Mouse (Mus musculus): ENCODE results near the gene Smyd4. TPM values are rescaled to one million over a fixed set of nuclear protein-coding genes. Genes with fewer than 3 reads are reported as not detected.
A peak's percentile ranks its signal among the peaks of the same experiment; 100 is the strongest.

Gene Smyd4
- polyA plus RNA-seq, 1 experiment from 2014 or later: 15.1 TPM

- 92% methylated on average over 6 of the region's 6 CpGs for WGBS
- H3K4me2 ChIP-seq (replicated peaks): no peak overlapping the region
- no peak overlapping the region for H3K4me3 ChIP-seq
- H3K9me3 ChIP-seq: no peaks in the 10 kb centered on the region
- no peak for ATAC-seq (ENCODE audit: low FRiP score, low read depth)
- H3K4me1 ChIP-seq: no peaks in the 10 kb centered on the region
- H3K27me3 ChIP-seq (replicated peaks): no peaks in the 10 kb centered on the region
- no peak overlapping the region for H3K27ac ChIP-seq
- no peaks in the 10 kb centered on the region for H3K36me3 ChIP-seq
- H3K9ac ChIP-seq: no peak overlapping the region
Observed at GRCm38 (mm10) chr11:75404801-75405200, 56.6 kb downstream of the Smyd4 start.

DNA sequence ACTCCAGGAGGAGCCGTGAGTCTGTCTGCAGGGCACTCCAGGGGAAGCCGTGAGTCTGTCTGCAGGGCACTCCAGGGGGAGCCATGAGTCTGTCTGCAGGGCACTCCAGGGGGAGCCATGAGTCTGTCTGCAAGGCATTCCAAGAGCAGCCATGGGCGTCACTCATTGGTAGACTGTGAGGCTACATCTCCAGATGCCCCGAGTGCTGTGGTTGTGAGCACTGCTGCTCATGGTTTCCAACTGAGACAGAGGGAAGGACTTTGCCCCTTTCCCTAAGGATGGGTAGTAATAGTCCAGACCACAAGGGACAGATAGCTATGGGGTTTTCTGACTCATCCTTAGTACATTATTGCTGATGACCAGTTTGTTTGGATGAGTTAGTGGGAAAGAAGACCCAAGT lies 57.9 kb downstream of the Smyd4 start:
- Histone ChIP-seq H3K36me3 (no peaks in the 10 kb centered on the region), H3K9me3 (no peaks in the 10 kb centered on the region), H3K4me1 (no peaks in the 10 kb centered on the region), H3K4me2 (replicated peaks) (no peak overlapping the region), H3K27me3 (replicated peaks) (no peaks in the 10 kb centered on the region), H3K4me3 (no peak overlapping the region), H3K9ac (no peak overlapping the region), H3K27ac (no peak overlapping the region)
- no peak for ATAC-seq (ENCODE audit: low FRiP score, low read depth)
- WGBS: 65% methylated on average over 4 of the region's 4 CpGs

GRCm38 (mm10) chr11:75406865-75407264 lies 58.6 kb downstream of the Smyd4 start:
- H3K4me3 ChIP-seq: no peak overlapping the region
- H3K27me3 ChIP-seq (replicated peaks): no peaks in the 10 kb centered on the region
- 43% methylated on average over 3 of the region's 3 CpGs for WGBS
- H3K27ac ChIP-seq: no peak overlapping the region
- H3K9me3 ChIP-seq: no peaks in the 10 kb centered on the region
- no peak overlapping the region for H3K4me2 ChIP-seq (replicated peaks)
- H3K36me3 ChIP-seq: no peaks in the 10 kb centered on the region
- no peak for ATAC-seq (ENCODE audit: low FRiP score, low read depth)
- H3K9ac ChIP-seq: no peak overlapping the region
- no peaks in the 10 kb centered on the region for H3K4me1 ChIP-seq

DNA sequence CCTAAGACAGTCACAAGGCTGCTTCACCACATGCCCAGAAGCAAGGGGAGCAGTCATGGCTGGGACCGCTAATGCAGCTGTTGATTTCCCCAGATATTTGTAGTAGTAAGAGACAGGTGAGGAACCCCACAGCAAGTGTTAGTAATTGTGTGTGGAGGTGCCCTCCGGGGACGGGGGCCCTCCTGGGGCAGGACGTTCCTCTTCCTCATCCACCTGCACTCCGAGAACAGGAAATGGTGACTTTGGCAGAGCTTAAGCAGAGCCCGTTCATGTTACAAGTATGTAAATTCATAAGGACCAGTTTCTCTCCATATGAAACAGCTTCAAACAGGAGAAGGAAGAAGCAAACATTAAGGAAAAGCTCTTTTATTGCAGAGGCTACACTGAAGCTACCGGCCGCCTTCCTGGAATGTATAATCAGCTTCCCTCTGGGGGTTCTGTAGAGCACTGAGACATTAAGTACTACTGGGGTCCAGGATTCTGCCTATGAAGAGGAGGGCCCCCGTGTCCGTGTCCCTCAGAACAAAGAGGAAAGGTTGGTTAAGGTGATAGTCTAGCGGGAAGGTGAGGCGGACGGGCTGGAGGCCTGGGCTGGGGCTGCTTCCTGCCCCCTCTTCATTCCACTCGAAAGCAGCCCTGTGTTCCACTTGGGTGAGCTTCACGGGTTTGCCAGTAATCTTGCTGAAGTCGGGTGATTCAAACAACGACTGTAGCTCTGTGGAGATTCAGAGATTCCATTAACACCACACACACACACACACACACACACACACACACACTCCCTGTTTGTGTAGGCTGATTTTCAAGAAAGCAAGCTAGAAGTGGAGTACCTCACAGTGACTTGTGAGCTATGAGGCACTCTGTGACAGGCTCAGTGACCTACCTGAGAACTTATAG lies 61.7 kb downstream of the Smyd4 start:
- 0 out of 2 replicates have a peak, but pooled peaks cover 2% of the 10 kb centered on the region for H3K4me1 ChIP-seq
- 79% methylated on average over 17 of the region's 17 CpGs for WGBS
- H3K27me3 ChIP-seq (replicated peaks): no peaks in the 10 kb centered on the region
- no peak overlapping the region for H3K4me2 ChIP-seq (replicated peaks)
- no peak overlapping the region for H3K9ac ChIP-seq
- no peak for ATAC-seq (ENCODE audit: low FRiP score, low read depth)
- H3K4me3 ChIP-seq: no peak overlapping the region
- no peaks in the 10 kb centered on the region for H3K9me3 ChIP-seq
- no peaks in the 10 kb centered on the region for H3K36me3 ChIP-seq
- H3K27ac ChIP-seq: no peak overlapping the region

DNA sequence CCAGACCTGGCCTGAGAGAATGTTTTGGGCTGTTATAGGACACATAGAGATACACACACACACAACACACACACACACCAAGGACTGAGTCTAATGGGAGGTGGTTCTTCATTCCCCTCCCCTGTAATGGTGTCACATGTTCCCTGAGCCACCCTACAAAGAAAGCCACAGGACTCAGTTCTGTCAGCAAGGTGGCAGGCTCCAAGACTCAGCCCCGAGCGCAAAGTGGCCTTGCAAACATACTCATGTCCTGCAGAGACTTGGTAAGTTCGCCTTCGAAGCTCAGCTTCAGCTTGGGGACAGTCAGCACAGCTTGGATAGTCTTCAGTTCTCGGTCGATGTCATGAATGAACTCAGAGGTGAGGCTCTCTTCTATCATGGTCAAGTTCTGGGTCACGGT lies 62.4 kb downstream of the Smyd4 start:
- H3K36me3 ChIP-seq: no peaks in the 10 kb centered on the region
- no peak overlapping the region for H3K4me2 ChIP-seq (replicated peaks)
- no peak overlapping the region for H3K4me3 ChIP-seq
- no peak for ATAC-seq (ENCODE audit: low FRiP score, low read depth)
- no peak overlapping the region for H3K27ac ChIP-seq
- no peak overlapping the region for H3K9ac ChIP-seq
- WGBS: 92% methylated on average over 7 of the region's 7 CpGs
- H3K27me3 ChIP-seq (replicated peaks): no peaks in the 10 kb centered on the region
- peaks cover 5% of the 10 kb centered on the region; the same call in 1 of the 2 replicates for H3K4me1 ChIP-seq
- H3K9me3 ChIP-seq: no peaks in the 10 kb centered on the region

DNA sequence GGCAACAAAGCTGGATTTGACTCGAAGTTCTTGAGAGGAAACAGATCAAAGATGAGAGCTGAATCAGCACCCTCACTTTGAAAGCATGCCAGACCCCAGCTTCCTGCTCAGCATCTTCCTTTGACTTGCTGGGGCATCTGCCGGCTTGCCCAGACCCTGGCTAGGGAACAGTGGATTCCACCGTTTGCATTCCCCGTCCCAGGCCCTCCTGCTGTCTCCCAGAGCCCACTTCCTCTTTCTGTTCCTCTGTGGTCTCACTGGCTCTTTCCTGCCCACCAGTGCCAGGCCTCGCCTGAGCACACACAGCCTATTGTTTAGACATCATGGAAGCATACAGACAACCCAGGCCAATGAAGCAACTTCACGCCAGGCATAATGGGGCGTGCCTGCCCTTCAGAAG lies 66.9 kb downstream of the Smyd4 start:
- ATAC-seq (ENCODE audit: low FRiP score, low read depth): no peak
- no peak overlapping the region for H3K27ac ChIP-seq
- H3K4me1 ChIP-seq: peaks cover 5% of the 10 kb centered on the region; the same call in 1 of the 2 replicates
- H3K9ac ChIP-seq: no peak overlapping the region
- no peaks in the 10 kb centered on the region for H3K27me3 ChIP-seq (replicated peaks)
- no peak overlapping the region for H3K4me3 ChIP-seq
- no peak overlapping the region for H3K4me2 ChIP-seq (replicated peaks)
- 47% methylated on average over 7 of the region's 7 CpGs for WGBS
- no peaks in the 10 kb centered on the region for H3K9me3 ChIP-seq
- H3K36me3 ChIP-seq: no peaks in the 10 kb centered on the region

DNA sequence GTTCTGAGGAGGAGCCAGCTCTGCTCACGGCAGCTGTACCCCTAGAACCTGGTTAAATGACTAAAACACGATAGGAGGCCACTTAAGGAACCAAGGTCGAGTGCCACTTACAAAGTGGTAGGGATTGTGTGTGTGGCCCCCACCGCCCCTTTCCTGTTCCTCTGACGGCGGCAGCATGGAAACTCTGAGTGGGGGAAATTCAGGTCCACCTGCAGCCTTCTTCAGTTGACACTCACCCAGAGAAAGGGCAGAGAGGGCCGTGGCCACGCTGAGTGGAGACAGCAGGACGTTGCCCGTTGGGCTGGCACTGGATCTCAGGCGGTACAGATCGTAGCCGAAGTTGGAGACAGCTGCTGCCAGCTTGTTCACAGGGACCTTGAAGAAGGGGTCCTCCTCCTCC lies 67.8 kb downstream of the Smyd4 start:
- no peak overlapping the region for H3K4me2 ChIP-seq (replicated peaks)
- 90% methylated on average over 13 of the region's 13 CpGs for WGBS

DNA sequence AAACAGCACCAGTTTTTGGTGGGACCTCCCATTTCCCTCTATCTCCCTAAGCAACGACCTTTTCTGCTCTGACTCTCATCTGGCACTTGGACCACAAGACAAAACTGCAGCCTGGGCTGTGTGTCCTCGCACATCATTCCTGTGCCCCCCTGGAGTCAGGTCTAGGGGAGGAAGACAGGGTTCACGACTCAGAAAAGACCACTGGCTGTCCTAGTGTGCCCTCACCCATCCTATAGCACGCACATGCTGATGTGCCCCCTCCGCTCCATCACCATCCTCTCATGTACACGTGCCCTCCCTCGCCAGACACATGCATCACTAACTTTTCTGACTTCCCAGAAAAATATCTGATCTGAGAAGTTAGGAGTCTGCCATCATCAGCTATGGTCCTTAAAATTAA lies 71.8 kb downstream of the Smyd4 start:
- Histone ChIP-seq H3K27me3 (replicated peaks) (no peaks in the 10 kb centered on the region), H3K36me3 (no peaks in the 10 kb centered on the region), H3K4me2 (replicated peaks) (no peak overlapping the region), H3K9me3 (no peaks in the 10 kb centered on the region), H3K4me1 (peaks cover 13% of the 10 kb centered on the region), H3K4me3 (no peak overlapping the region), H3K27ac (no peak overlapping the region), H3K9ac (no peak overlapping the region)
- no peak for ATAC-seq (ENCODE audit: low FRiP score, low read depth)
- 84% methylated on average over 7 of the region's 7 CpGs for WGBS

More for the DNA sequence above, 67.8 kb downstream of the Smyd4 start:
- Histone ChIP-seq H3K4me1 (peaks cover 5% of the 10 kb centered on the region; the same call in 1 of the 2 replicates), H3K27ac (no peak overlapping the region), H3K36me3 (no peaks in the 10 kb centered on the region), H3K9me3 (no peaks in the 10 kb centered on the region), H3K9ac (no peak overlapping the region), H3K4me3 (no peak overlapping the region), H3K27me3 (replicated peaks) (no peaks in the 10 kb centered on the region)
- ATAC-seq (ENCODE audit: low FRiP score, low read depth): no peak

- no peak overlapping the region for H3K9ac ChIP-seq
- no peaks in the 10 kb centered on the region for H3K9me3 ChIP-seq
- no peak for ATAC-seq (ENCODE audit: low FRiP score, low read depth)
- H3K4me3 ChIP-seq: no peak overlapping the region
- peaks cover 11% of the 10 kb centered on the region for H3K4me1 ChIP-seq
- peak overlapping the region; percentile 48 for H3K4me2 ChIP-seq (replicated peaks)
- no peaks in the 10 kb centered on the region for H3K27me3 ChIP-seq (replicated peaks)
- no peak overlapping the region for H3K27ac ChIP-seq
- no peaks in the 10 kb centered on the region for H3K36me3 ChIP-seq
- 61% methylated on average over 5 of the region's 5 CpGs for WGBS
Observed at GRCm38 (mm10) chr11:75420810-75421374, 72.7 kb downstream of the Smyd4 start.

- Histone ChIP-seq H3K27me3 (replicated peaks) (no peaks in the 10 kb centered on the region), H3K27ac (no peak overlapping the region), H3K9me3 (no peaks in the 10 kb centered on the region), H3K36me3 (no peaks in the 10 kb centered on the region), H3K4me2 (replicated peaks) (peak overlapping the region; percentile 48), H3K4me3 (peak overlapping the region; percentile 24), H3K4me1 (peaks cover 11% of the 10 kb centered on the region), H3K9ac (peak overlapping the region; percentile 42; the same call in 1 of the 2 replicates)
- WGBS: 50% methylated on average over 6 of the region's 6 CpGs
- ATAC-seq (ENCODE audit: low FRiP score, low read depth): no peak
Observed at GRCm38 (mm10) chr11:75421375-75422012, 73.3 kb downstream of the Smyd4 start.

DNA sequence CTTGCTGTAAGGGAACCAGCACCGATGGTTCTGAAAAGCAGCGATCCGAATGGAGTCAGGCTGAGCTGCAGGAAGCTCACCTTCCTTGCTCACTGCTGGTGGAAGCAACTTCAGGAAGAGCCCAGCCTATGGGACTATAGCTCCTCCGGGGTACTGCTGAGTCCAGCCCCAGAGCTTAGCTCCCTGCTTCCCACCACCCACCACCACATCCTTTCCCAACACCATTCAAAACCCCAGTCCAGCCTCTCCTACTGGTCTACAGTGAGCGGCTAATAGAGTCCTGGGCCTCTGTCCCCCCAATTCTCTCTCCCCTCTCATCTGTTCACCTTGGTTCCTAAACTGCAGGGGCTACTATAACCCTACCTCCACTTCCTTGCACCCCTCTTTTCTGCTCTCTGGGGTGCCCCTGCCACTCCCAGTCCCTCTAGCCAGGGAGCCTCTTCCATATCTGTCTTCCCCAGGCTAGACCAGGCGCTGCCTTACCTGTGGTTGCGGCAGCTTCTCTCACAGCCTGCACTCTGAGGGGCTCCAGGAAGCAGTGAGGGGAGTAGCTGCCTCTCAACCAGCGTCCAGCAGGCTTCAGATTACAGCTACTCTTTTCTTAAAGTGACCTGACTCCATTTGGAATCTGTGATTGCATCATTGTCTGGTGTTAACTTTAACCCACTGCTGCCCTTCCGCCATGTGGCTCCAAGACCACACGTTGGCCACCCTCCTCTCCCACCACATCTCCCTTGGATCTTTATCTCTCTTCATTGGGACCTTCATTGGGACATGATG lies 74.0 kb downstream of the Smyd4 start, which contains the start of gene Serpinf1:
TSS of gene Serpinf1 (minus strand) at position 689 of the 780 bp plus-strand sequence.
- H3K9ac ChIP-seq: peak within 1 kb of the TSS; percentile 42; the same call in 1 of the 2 replicates
- ATAC-seq (ENCODE audit: low FRiP score, low read depth): no peak
- WGBS: 49% methylated on average over 10 of the region's 10 CpGs
- H3K9me3 ChIP-seq: no peaks in the 10 kb centered on the region
- H3K4me2 ChIP-seq (replicated peaks): peak within 1 kb of the TSS; percentile 48
- H3K4me3 ChIP-seq: peak within 1 kb of the TSS; percentile 24
- H3K27me3 ChIP-seq (replicated peaks): no peaks in the 10 kb centered on the region
- no peak within 1 kb of the TSS for H3K27ac ChIP-seq
- no peaks in the 10 kb centered on the region for H3K36me3 ChIP-seq
- peaks cover 11% of the 10 kb centered on the region for H3K4me1 ChIP-seq

DNA sequence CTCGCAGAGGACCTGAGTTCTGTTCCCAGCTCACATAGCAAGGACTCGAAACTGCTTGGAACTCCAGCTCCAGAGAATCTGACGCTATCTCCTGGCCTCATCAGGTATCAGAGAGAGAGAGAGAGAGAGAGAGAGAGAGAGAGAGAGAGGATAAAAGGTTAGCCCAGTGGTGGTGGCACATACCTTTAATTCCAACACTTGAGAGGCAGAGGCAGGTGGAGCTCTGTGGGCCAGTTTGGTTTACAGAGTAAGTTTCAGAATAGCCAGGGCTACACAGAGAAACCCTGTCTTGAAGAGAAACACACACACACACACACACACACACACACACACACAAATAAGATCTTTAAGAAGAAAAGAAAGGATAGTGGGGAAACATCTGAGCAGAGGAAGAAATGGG lies 74.9 kb downstream of the Smyd4 start:
- no peak for ATAC-seq (ENCODE audit: low FRiP score, low read depth)
- no peak overlapping the region for H3K27ac ChIP-seq
- H3K9me3 ChIP-seq: no peaks in the 10 kb centered on the region

More for the DNA sequence above, 74.9 kb downstream of the Smyd4 start:
- H3K4me1 ChIP-seq: peaks cover 11% of the 10 kb centered on the region
- no peak overlapping the region for H3K4me2 ChIP-seq (replicated peaks)
- no peak overlapping the region for H3K9ac ChIP-seq
- WGBS: 87% methylated on average over 3 of the region's 3 CpGs
- no peaks in the 10 kb centered on the region for H3K36me3 ChIP-seq
- H3K27me3 ChIP-seq (replicated peaks): no peaks in the 10 kb centered on the region
- no peak overlapping the region for H3K4me3 ChIP-seq
